9 mouse cellular contexts compared by ENCODE assay signal in genomic region chr16:37787558-37788194, GRCm38 (mm10). TPM values are rescaled to one million over a fixed set of nuclear protein-coding genes. Genes with fewer than 3 reads are reported as not detected.
DNase-seq lines count a peak whose midpoint lies in the region; ATAC-seq and TF ChIP-seq lines count a peak whose summit lies in the region.
"Had no signal": no experiment of that assay in that cellular context is flagged by ENCODE, and none has a peak within 500 bp of the region (broad histone marks: within the 10 kb centered on the region; RNA-seq: fewer than 3 reads in every experiment).

No protein-coding gene starts in this region.

- no peak for DNase-seq in heart, postnatal 25 days (ENCODE audit: low spot score)
- peak; percentile 30 for DNase-seq in adipocyte (ENCODE audit: low spot score)
- DNase-seq in heart, postnatal 0 days (ENCODE audit: low spot score), result no peak
- no peak for DNase-seq in cerebellum, postnatal 25 days
- DNase-seq in right cerebral cortex, postnatal 10 days (ENCODE audit: low spot score in 2 of 2), result no peak
- no peak for DNase-seq in frontal cortex, postnatal 36 days (ENCODE audit: low spot score in 2 of 2)

- TF ChIP-seq EP300 in heart, postnatal 0 days (IDR thresholded peaks at IDR 0.05; ENCODE audit: low read depth), result no peak

- ATAC-seq in heart, embryonic 14.5 days (ENCODE audit: insufficient number of reproducible peaks, insufficient read depth, low FRiP score, low read depth), result no peak
- ATAC-seq in heart, postnatal 0 days (ENCODE audit: insufficient read depth, low read depth), result no peak
- peak; percentile 62 for ATAC-seq in midbrain, embryonic 13.5 days

- H3K4me3 ChIP-seq in heart, embryonic 14.5 days (ENCODE audit: control insufficient read depth in 1 of 2, insufficient read depth in 1 of 2, low read depth in 1 of 2, low read length in 2 of 2), result no peak overlapping the region
- no peak overlapping the region for H3K4me3 ChIP-seq in heart, postnatal 0 days (ENCODE audit: low read depth, low read length)
- H3K4me3 ChIP-seq in midbrain, embryonic 13.5 days (replicated peaks), result no peak overlapping the region

- no peaks in the 10 kb centered on the region for H3K27me3 ChIP-seq in heart, embryonic 14.5 days (ENCODE audit: control insufficient read depth, insufficient read depth, low read length)
- H3K27me3 ChIP-seq in heart, postnatal 0 days (ENCODE audit: control insufficient read depth, insufficient read depth, low read length), result no peaks in the 10 kb centered on the region
- 0 out of 2 replicates have a peak, but pooled peaks cover 3% of the 10 kb centered on the region for H3K27me3 ChIP-seq in midbrain, embryonic 13.5 days

- peaks cover 42 to 76% of the 10 kb centered on the region in 2 experiments for H3K4me1 ChIP-seq in heart, embryonic 14.5 days (ENCODE audit: control insufficient read depth in 2 of 2, insufficient read depth in 2 of 2, low read length in 2 of 2)
- H3K4me1 ChIP-seq in heart, postnatal 0 days (ENCODE audit: control insufficient read depth, insufficient read depth), result peaks cover 61% of the 10 kb centered on the region
- H3K4me1 ChIP-seq in midbrain, embryonic 13.5 days (replicated peaks), result peaks cover 47% of the 10 kb centered on the region

- no peaks in the 10 kb centered on the region for H3K9me3 ChIP-seq in heart, embryonic 14.5 days (ENCODE audit: control insufficient read depth, low read length)
- H3K9me3 ChIP-seq in heart, postnatal 0 days (replicated peaks; ENCODE audit: control insufficient read depth, low read length), result no peaks in the 10 kb centered on the region
- no peaks in the 10 kb centered on the region for H3K9me3 ChIP-seq in midbrain, embryonic 13.5 days

- H3K4me2 ChIP-seq in heart, embryonic 14.5 days (ENCODE audit: low read length), result peak overlapping the region; percentile 31
- H3K4me2 ChIP-seq in heart, postnatal 0 days (ENCODE audit: low read depth, low read length), result peak overlapping the region; percentile 41
- peak overlapping the region; percentile 23; the same call in 1 of the 2 replicates for H3K4me2 ChIP-seq in midbrain, embryonic 13.5 days (replicated peaks)

- peaks cover 47% of the 10 kb centered on the region for H3K36me3 ChIP-seq in heart, embryonic 14.5 days (ENCODE audit: control insufficient read depth, insufficient read depth, low read length)
- peaks cover 16% of the 10 kb centered on the region for H3K36me3 ChIP-seq in heart, postnatal 0 days (replicated peaks; ENCODE audit: control insufficient read depth, insufficient read depth, low read length)
- no peaks in the 10 kb centered on the region for H3K36me3 ChIP-seq in midbrain, embryonic 13.5 days

- intact Hi-C loops in heart, postnatal 25 days (cut with DNase I), result no loop called here

- WGBS in heart, embryonic 14.5 days, result 28% methylated on average over 9 of the region's 9 CpGs
- 24% methylated on average over 9 of the region's 9 CpGs for WGBS in heart, postnatal 0 days
- 29% methylated on average over 9 of the region's 9 CpGs for WGBS in midbrain, embryonic 13.5 days

- no peak for TF ChIP-seq CTCF in heart, postnatal 0 days (IDR thresholded peaks at IDR 0.05; ENCODE audit: low read depth)

- peak overlapping the region; percentile 49 for H3K9ac ChIP-seq in heart, embryonic 14.5 days (ENCODE audit: low read length)
- H3K9ac ChIP-seq in heart, postnatal 0 days (replicated peaks; ENCODE audit: low read depth, low read length), result peak overlapping the region; percentile 14; the same call in 1 of the 2 replicates
- H3K9ac ChIP-seq in midbrain, embryonic 13.5 days (replicated peaks), result no peak overlapping the region
- H3K9ac ChIP-seq: liver, embryonic 14.5 days had no signal

- H3K27ac ChIP-seq in heart, embryonic 14.5 days (replicated peaks in 1 of 2; ENCODE audit: control insufficient read depth in 1 of 2, insufficient read depth in 1 of 2, low read depth in 2 of 2, low read length in 2 of 2), result peak overlapping the region; percentile 91 to 94
- peak overlapping the region; percentile 79 for H3K27ac ChIP-seq in heart, postnatal 0 days (ENCODE audit: low read depth)
- peak overlapping the region; percentile 70 for H3K27ac ChIP-seq in midbrain, embryonic 13.5 days
- H3K27ac ChIP-seq: liver, embryonic 14.5 days had no signal

RNA-seq across cellular contexts. Expression of gene Fstl1, which starts 11.0 kb away (rescaled TPM):
- 537 and 600 TPM in 2 replicates for polyA plus RNA-seq in heart, embryonic 14.5 days (2014; fragmentation: Nextera tagmentation; extraction: Ambion mirVana)
- total RNA-seq in heart, postnatal 25 days (2021), result 100 to 1,000 TPM; 107 to 122 TPM
- total RNA-seq in heart, postnatal 0 days (2014; rRNA removed; ENCODE audit: low replicate concordance), result 289 and 316 TPM in 2 replicates
- polyA plus RNA-seq in heart, postnatal 0 days (2015; fragmentation: Nextera tagmentation; extraction: Ambion mirVana), result 271 and 272 TPM in 2 replicates
- polyA plus RNA-seq in midbrain, embryonic 13.5 days (2015; fragmentation: Nextera tagmentation; extraction: Ambion mirVana), result 98.9 and 99.0 TPM in 2 replicates
